Mouse (Mus musculus) neural tube, embryonic 13.5 days (tissue): ENCODE measurements at regions not wholly inside any gene's neighbourhood (a gene's known extent, or its start where the extent isn't known, plus 50 kb on each side); places are given as distances from the start of the nearest gene placed in this dataset.
A peak's percentile ranks its signal among the peaks of the same experiment; 100 is the strongest.

ENCODE experiments used
- ATAC-seq: fragments of 200-750 bp; cut with Nextera tagmentation; 2 replicates; pipeline ENCODE4 v1.8.0; 2017; ENCODE audit warnings: low read depth, mild to moderate bottlenecking, moderate TSS enrichment, moderate library complexity
- H3K27ac ChIP-seq: fragments of 300-500 bp; sonication (generic); replicated peaks from 2 replicates; pipeline ENCODE4 v1.5.1; 2015; ENCODE audit warnings: moderate library complexity, mild to moderate bottlenecking, inconsistent platforms
- H3K27me3 ChIP-seq: fragments of 300-500 bp; sonication (generic); 2 replicates; pipeline ENCODE4 v1.6.1; 2015; ENCODE audit warnings: mild to moderate bottlenecking, inconsistent platforms
- H3K36me3 ChIP-seq: fragments of 300-500 bp; sonication (generic); 2 replicates; pipeline ENCODE4 v1.6.1; 2015; ENCODE audit warnings: mild to moderate bottlenecking, inconsistent platforms
- H3K4me1 ChIP-seq: fragments of 300-500 bp; sonication (generic); replicated peaks from 2 replicates; pipeline ENCODE4 v1.6.1; 2015; ENCODE audit warnings: inconsistent platforms
- H3K4me2 ChIP-seq: fragments of 300-500 bp; sonication (generic); 2 replicates; pipeline ENCODE4 v1.6.1; 2015; ENCODE audit warnings: inconsistent platforms, mild to moderate bottlenecking, moderate library complexity
- H3K4me3 ChIP-seq: fragments of 300-500 bp; sonication (generic); 2 replicates; pipeline ENCODE4 v1.5.1; 2015; ENCODE audit warnings: mild to moderate bottlenecking, inconsistent platforms
- H3K9ac ChIP-seq: fragments of 300-500 bp; sonication (generic); 2 replicates; pipeline ENCODE4 v1.6.1; 2015; ENCODE audit warnings: moderate library complexity, mild to moderate bottlenecking, inconsistent platforms
- H3K9me3 ChIP-seq: fragments of 300-500 bp; sonication (generic); 2 replicates; pipeline ENCODE4 v1.6.1; 2016; ENCODE audit warnings: inconsistent platforms
- WGBS: fragments of 180-500 bp; shearing (Covaris S2); methylation state at CpG from one replicate; pipeline ENCODE4 v1.1.7; 2015; 5-methylcytosine and 5-hydroxymethylcytosine counted together

GRCm38 (mm10) chr4:12611511-12611910 lies 439.7 kb upstream of the Fam92a start:
- 68% methylated on average over 5 of the region's 5 CpGs for WGBS
- H3K9me3 ChIP-seq: no peaks in the 10 kb centered on the region
- ATAC-seq: no peak
- H3K4me1 ChIP-seq: no peaks in the 10 kb centered on the region
- H3K27ac ChIP-seq: no peak overlapping the region
- no peak overlapping the region for H3K4me3 ChIP-seq
- H3K4me2 ChIP-seq: no peak overlapping the region
- H3K27me3 ChIP-seq: no peaks in the 10 kb centered on the region
- H3K36me3 ChIP-seq: no peaks in the 10 kb centered on the region
- H3K9ac ChIP-seq: no peak overlapping the region

DNA sequence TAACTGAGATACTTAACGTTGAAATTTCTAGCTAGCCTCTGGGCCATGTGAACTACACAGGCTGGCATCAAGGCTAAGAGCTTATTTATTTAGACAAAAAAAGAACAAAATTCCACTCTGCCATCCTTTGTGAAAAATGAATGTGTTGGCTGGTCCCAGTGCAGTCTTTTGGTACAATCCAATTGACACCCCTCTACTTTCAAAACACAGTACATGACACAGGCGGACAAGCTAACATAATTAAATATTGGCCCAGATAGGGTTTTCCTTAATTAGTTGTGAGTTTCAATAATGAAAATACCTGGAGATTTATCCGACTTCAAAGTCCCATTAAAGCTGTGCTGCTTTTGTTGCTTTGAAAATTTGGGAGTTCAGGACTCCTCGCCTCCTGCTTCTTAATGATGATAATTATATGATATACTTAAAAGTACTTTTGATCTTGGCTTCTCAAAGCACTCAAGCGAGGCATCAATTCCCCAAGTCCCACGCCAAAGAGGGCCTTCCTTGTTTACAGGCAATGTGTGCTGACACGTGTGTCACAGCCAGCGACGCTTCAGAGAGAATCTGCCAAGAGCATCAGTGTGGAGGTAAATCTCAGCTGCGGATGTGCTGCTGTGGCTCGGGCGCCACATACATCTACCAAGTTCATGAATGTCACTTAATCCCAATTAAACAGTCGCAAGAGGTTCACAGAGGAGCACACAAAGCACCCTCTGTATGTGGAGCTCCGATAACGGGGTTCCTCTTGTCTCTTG lies 429.5 kb upstream of the Fam92a start:
- 83% methylated on average over 15 of the region's 15 CpGs for WGBS
- ATAC-seq: no peak
- H3K4me3 ChIP-seq: no peak overlapping the region

DNA sequence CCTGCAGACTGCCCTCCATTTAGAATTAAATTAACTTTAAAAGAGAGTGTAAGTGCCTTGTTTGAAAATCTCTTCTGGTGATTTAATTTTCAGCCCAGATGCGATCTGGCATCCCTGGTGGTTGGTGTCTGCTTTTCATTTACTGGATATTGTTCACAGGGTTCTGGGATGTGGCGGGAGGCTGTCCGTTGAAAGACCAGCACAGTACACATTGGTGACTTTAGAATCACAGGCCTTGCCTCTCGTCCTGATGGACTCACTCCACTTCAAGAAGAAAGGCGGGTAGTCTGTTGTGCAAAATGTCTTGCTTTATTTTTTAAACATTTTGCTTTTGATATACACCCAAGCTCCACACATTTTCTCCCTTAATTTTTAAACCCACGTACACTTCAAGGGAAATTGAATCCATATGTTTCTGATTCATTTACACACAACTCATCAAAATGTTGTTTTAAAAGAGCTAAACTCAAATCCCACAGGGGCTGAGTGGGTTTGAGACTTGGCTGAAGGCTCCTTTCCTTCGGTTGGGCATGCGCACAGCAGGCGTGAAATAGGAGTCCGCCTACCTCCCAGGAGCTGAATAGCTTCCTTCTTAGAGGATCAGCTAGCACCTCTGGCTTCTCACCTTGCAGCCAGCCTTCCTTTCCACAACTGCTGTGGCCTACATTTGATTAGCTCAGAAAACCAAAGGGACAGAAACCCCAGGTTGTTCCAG lies 424.1 kb upstream of the Fam92a start:
- WGBS: 71% methylated on average over 10 of the region's 10 CpGs
- H3K27ac ChIP-seq: no peak overlapping the region

More for the DNA sequence above, 429.5 kb upstream of the Fam92a start:
- H3K9me3 ChIP-seq: no peaks in the 10 kb centered on the region
- H3K4me2 ChIP-seq: no peak overlapping the region
- H3K27ac ChIP-seq: no peak overlapping the region
- H3K36me3 ChIP-seq: no peaks in the 10 kb centered on the region
- no peak overlapping the region for H3K9ac ChIP-seq
- no peaks in the 10 kb centered on the region for H3K4me1 ChIP-seq
- no peaks in the 10 kb centered on the region for H3K27me3 ChIP-seq

DNA sequence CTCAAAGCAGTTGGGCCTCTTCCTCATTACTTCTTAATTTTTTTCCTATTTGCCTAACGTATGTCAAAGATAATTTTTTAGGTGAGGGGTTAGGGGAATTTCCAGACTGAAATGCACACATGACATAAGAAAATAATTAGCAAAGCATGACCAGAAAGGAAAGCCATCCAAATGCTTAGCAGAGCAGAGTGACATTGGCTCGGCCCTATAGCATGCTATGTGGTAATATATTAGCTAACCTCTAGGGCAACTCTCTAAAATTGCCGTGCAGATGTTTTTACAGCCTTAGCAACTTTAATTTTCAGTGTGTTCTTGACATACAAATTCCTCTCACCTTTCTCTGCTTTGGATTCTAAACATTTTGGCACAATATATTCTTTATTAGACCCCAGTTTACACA lies 421.2 kb upstream of the Fam92a start:
- no peak overlapping the region for H3K27ac ChIP-seq
- H3K27me3 ChIP-seq: no peaks in the 10 kb centered on the region
- 47% methylated on average over 3 of the region's 3 CpGs for WGBS
- H3K4me2 ChIP-seq: no peak overlapping the region
- no peak overlapping the region for H3K4me3 ChIP-seq
- H3K4me1 ChIP-seq: no peaks in the 10 kb centered on the region
- no peaks in the 10 kb centered on the region for H3K9me3 ChIP-seq
- no peak for ATAC-seq
- H3K36me3 ChIP-seq: no peaks in the 10 kb centered on the region
- H3K9ac ChIP-seq: no peak overlapping the region

More for the DNA sequence above, 424.1 kb upstream of the Fam92a start:
- Histone ChIP-seq H3K4me1 (no peaks in the 10 kb centered on the region), H3K4me2 (no peak overlapping the region), H3K4me3 (no peak overlapping the region), H3K9me3 (no peaks in the 10 kb centered on the region), H3K27me3 (no peaks in the 10 kb centered on the region), H3K9ac (no peak overlapping the region), H3K36me3 (no peaks in the 10 kb centered on the region)
- no peak for ATAC-seq

DNA sequence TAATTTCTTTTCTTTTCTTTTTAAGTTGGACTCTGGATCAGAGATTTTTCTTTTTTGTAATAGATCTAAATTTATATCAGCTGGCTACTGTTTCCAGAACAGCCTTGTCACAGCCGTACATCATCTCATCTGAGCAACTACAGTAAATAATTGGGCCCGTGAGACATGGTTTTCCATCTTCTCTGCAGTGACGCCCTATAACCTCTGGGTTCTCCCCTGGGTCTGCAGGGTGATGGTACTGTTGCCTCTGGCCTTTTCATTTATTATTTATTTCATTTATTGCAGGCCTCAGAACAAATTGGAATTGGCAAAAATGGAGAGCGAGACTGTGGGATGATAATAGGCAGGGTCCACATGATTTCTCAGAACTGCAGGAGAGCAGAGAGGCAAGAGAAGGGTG lies 406.3 kb upstream of the Fam92a start:
- WGBS: 43% methylated on average over 4 of the region's 4 CpGs

DNA sequence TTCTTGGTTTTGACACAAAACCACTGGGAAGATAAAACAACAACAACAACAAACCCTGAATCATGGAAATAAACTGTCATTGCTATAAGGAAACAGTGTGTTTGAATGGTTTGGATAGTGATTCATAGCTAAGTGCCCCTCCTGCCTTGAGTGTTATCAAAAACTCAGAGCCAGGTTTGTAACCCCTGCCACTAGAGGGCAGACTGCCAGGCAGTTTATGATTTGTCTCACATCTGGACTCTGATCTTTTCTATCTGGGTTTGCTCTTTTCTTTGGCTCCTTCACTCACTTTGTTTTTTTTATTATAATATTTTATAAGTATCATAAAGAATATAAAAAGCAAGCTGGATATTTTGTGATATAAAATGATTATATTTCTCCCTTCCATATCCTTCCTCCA lies 400.1 kb upstream of the Fam92a start:
- Histone ChIP-seq H3K27ac (no peak overlapping the region), H3K4me1 (peaks cover 9% of the 10 kb centered on the region), H3K9ac (no peak overlapping the region), H3K9me3 (no peaks in the 10 kb centered on the region), H3K36me3 (no peaks in the 10 kb centered on the region), H3K4me2 (no peak overlapping the region), H3K27me3 (no peaks in the 10 kb centered on the region), H3K4me3 (no peak overlapping the region)
- ATAC-seq: no peak

More for the DNA sequence above, 406.3 kb upstream of the Fam92a start:
- no peak overlapping the region for H3K4me2 ChIP-seq
- no peak overlapping the region for H3K27ac ChIP-seq
- H3K4me1 ChIP-seq: peaks cover 3% of the 10 kb centered on the region; the same call in 1 of the 2 replicates
- H3K9me3 ChIP-seq: no peaks in the 10 kb centered on the region
- H3K27me3 ChIP-seq: no peaks in the 10 kb centered on the region
- no peak overlapping the region for H3K9ac ChIP-seq
- no peak overlapping the region for H3K4me3 ChIP-seq
- no peak for ATAC-seq
- H3K36me3 ChIP-seq: no peaks in the 10 kb centered on the region

- no peak overlapping the region for H3K4me2 ChIP-seq
- 82% methylated on average over 7 of the region's 7 CpGs for WGBS
- H3K27ac ChIP-seq: no peak overlapping the region
- H3K36me3 ChIP-seq: no peaks in the 10 kb centered on the region
- H3K4me3 ChIP-seq: no peak overlapping the region
- no peaks in the 10 kb centered on the region for H3K9me3 ChIP-seq
- H3K27me3 ChIP-seq: no peaks in the 10 kb centered on the region
- no peak for ATAC-seq
- H3K4me1 ChIP-seq: peaks cover 9% of the 10 kb centered on the region
- no peak overlapping the region for H3K9ac ChIP-seq
Observed at GRCm38 (mm10) chr4:12570689-12571088, 398.9 kb upstream of the Fam92a start.

- WGBS: 10% methylated on average over 5 of the region's 5 CpGs
- Histone ChIP-seq H3K27ac (no peak overlapping the region), H3K4me2 (peak overlapping the region; percentile 26; the same call in 1 of the 2 replicates), H3K36me3 (no peaks in the 10 kb centered on the region), H3K4me1 (peaks cover 9% of the 10 kb centered on the region), H3K9ac (peak overlapping the region; percentile 23; the same call in 1 of the 2 replicates), H3K4me3 (no peak overlapping the region), H3K9me3 (no peaks in the 10 kb centered on the region), H3K27me3 (no peaks in the 10 kb centered on the region)
- peak; percentile 19; the same call in 1 of the 2 replicates for ATAC-seq
Observed at GRCm38 (mm10) chr4:12567643-12568042, 395.8 kb upstream of the Fam92a start.

- Histone ChIP-seq H3K4me1 (peaks cover 17% of the 10 kb centered on the region), H3K27me3 (no peaks in the 10 kb centered on the region), H3K4me2 (no peak overlapping the region), H3K9me3 (no peaks in the 10 kb centered on the region), H3K4me3 (no peak overlapping the region), H3K36me3 (no peaks in the 10 kb centered on the region), H3K27ac (no peak overlapping the region), H3K9ac (no peak overlapping the region)
- no peak for ATAC-seq
- WGBS: 54% methylated on average over 1 of the region's 1 CpGs
Observed at GRCm38 (mm10) chr4:12563016-12563415, 391.2 kb upstream of the Fam92a start.

DNA sequence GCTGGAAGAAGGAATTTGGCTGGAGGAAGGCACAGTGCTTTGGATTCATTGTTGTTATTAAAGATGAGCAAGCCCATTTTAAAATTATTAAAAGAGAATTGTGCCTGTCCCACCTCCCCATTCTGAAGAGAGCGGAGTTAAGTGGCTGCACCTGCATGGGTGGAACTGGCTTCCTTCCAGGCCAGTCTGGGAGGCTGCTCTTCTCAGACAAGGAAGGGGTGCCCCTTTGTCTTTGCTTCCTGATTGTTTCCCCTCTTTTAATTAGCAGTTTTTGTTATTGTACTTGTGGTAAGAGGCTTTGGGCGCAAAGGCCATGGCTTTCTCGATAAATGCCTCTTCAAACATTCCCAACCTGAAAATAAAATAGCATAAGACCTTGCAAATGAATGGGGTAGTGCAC lies 388.7 kb upstream of the Fam92a start:
- Histone ChIP-seq H3K27me3 (no peaks in the 10 kb centered on the region), H3K9me3 (no peaks in the 10 kb centered on the region), H3K9ac (no peak overlapping the region), H3K36me3 (no peaks in the 10 kb centered on the region), H3K27ac (no peak overlapping the region), H3K4me2 (no peak overlapping the region), H3K4me3 (no peak overlapping the region), H3K4me1 (peaks cover 11% of the 10 kb centered on the region)
- 60% methylated on average over 3 of the region's 3 CpGs for WGBS
- no peak for ATAC-seq

DNA sequence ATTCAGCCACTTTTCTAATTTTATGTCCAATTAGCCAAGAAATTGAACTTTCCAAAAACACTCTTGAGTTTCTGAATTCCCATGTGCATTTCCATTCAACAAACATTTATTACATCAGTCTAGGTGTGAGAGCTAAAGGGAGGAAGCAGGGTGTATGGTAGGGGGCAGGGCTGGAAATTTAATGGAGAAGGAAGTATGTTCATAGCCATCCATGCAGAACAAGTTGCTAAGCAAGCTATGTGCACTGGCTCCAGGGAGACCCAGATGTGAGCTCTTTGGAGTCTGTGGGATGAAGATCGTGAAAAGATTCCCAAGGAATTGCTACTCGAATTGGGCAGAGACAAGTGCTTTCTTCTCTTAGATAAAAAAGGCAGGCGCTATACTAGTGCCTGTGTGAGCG lies 388.2 kb upstream of the Fam92a start:
- Histone ChIP-seq H3K36me3 (no peaks in the 10 kb centered on the region), H3K9ac (no peak overlapping the region), H3K27me3 (no peaks in the 10 kb centered on the region), H3K4me3 (no peak overlapping the region), H3K4me1 (peaks cover 11% of the 10 kb centered on the region), H3K27ac (no peak overlapping the region), H3K4me2 (no peak overlapping the region), H3K9me3 (no peaks in the 10 kb centered on the region)
- 81% methylated on average over 4 of the region's 4 CpGs for WGBS
- ATAC-seq: no peak

- no peak overlapping the region for H3K27ac ChIP-seq
- WGBS: 95% methylated on average over 2 of the region's 2 CpGs
- H3K27me3 ChIP-seq: no peaks in the 10 kb centered on the region
- no peak overlapping the region for H3K4me3 ChIP-seq
- H3K4me1 ChIP-seq: peaks cover 11% of the 10 kb centered on the region
- no peak overlapping the region for H3K4me2 ChIP-seq
- no peak overlapping the region for H3K9ac ChIP-seq
- ATAC-seq: no peak
- H3K9me3 ChIP-seq: no peaks in the 10 kb centered on the region
- H3K36me3 ChIP-seq: no peaks in the 10 kb centered on the region
Observed at GRCm38 (mm10) chr4:12557105-12557504, 385.3 kb upstream of the Fam92a start.
